Mouse (Mus musculus): ENCODE data around the gene Hapln4. TPM values are rescaled to one million over a fixed set of nuclear protein-coding genes. Genes with fewer than 3 reads are reported as not detected.

Hapln4 gene
- polyA plus RNA-seq, 1 experiment from 2014 or later, result 0.05 TPM

DNA sequence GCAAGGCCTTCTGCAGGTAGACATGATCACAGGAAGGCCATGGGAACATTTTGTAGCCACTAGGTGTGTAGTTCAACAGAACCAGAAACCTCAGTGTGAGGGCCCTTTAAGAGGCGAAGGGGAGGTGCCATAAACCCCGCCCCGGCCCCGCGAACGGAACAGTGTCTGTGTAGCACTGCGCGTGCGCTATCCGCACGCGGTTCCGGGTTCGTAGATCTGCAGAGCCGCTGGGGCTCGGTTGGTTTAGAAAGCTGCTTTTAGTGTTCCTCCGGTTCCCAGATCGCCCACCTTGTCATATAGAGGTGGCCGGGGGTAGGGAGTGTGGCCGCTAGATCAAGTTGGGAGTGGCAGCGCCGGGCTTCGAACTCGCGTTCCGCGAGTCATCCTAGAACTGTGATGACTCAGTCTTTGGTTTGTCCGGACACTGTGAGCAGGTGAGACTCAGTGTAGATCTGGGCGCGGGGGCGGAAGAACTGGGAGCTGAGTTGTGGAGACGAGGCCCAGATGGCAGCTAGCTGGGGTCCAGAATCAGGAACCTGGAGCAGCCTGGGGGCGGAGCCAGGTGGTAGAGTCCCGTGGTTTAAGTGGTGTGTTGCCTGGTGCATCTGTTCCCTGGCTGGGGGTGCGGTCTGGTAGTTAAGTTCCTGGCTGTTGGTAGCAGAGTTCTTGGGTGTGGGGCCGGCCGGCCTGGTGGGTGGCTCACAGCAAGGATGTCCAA lies 48.1 kb downstream of the Hapln4 start, which contains the start of gene Nr2c2ap:
TSS of gene Nr2c2ap (plus strand) at position 168 of the 718 bp plus-strand sequence.
- peak within 1 kb of the TSS; percentile 83 for H3K27ac ChIP-seq
- no peaks in the 10 kb centered on the region for H3K9me3 ChIP-seq
- under 1% methylated on average over 37 of the region's 37 CpGs for WGBS

GRCm38 (mm10) chr8:70134086-70134485 lies 50.8 kb downstream of the Hapln4 start:
- no peak overlapping the region for H3K4me3 ChIP-seq
- H3K36me3 ChIP-seq (replicated peaks), result peaks cover 52% of the 10 kb centered on the region
- no peaks in the 10 kb centered on the region for H3K9me3 ChIP-seq
- no peak for DNase-seq (ENCODE audit: extremely low spot score, low spot score)
- peaks cover 37% of the 10 kb centered on the region for H3K4me1 ChIP-seq
- no peak overlapping the region for H3K27ac ChIP-seq
- no peaks in the 10 kb centered on the region for H3K27me3 ChIP-seq (ENCODE audit: poor library complexity, severe bottlenecking)
- 93% methylated on average over 5 of the region's 5 CpGs for WGBS

More for the DNA sequence above, 48.1 kb downstream of the Hapln4 start, which contains the start of gene Nr2c2ap:
- Histone ChIP-seq H3K4me1 (peaks cover 27% of the 10 kb centered on the region), H3K4me3 (peak within 1 kb of the TSS; percentile 66), H3K36me3 (replicated peaks) (peaks cover 41% of the 10 kb centered on the region), H3K27me3 (ENCODE audit: poor library complexity, severe bottlenecking) (no peaks in the 10 kb centered on the region)
- DNase-seq (ENCODE audit: extremely low spot score, low spot score), result peak; percentile 83

GRCm38 (mm10) chr8:70134931-70135330 lies 51.7 kb downstream of the Hapln4 start:
- Histone ChIP-seq H3K4me3 (no peak overlapping the region), H3K4me1 (peaks cover 31% of the 10 kb centered on the region), H3K27ac (no peak overlapping the region), H3K9me3 (no peaks in the 10 kb centered on the region), H3K27me3 (ENCODE audit: poor library complexity, severe bottlenecking) (no peaks in the 10 kb centered on the region), H3K36me3 (replicated peaks) (peaks cover 52% of the 10 kb centered on the region)
- 95% methylated on average over 9 of the region's 9 CpGs for WGBS
- no peak for DNase-seq (ENCODE audit: extremely low spot score, low spot score)

DNA sequence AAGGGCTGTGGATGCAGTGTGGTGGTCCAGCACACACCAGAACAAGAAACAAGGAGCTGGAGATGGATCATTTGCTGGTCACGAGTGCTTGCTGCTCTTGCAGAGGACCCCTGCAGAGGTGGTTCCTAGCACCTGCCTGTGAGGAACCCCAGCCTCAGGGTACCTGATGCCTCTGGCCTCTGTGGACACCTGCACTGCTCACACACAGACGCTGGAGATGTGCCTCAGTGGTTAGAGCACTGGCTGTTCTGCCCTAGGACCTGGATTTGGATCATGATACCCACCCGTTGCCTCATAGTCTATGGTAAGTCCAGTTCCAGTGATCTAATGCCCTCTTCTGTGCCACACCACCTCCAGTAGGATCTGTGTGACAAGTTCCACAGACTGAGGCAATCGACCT lies 53.3 kb downstream of the Hapln4 start:
- Histone ChIP-seq H3K27me3 (ENCODE audit: poor library complexity, severe bottlenecking) (no peaks in the 10 kb centered on the region), H3K27ac (no peak overlapping the region), H3K4me3 (no peak overlapping the region), H3K36me3 (replicated peaks) (peaks cover 52% of the 10 kb centered on the region), H3K4me1 (peaks cover 34% of the 10 kb centered on the region), H3K9me3 (no peaks in the 10 kb centered on the region)
- WGBS, result 78% methylated on average over 4 of the region's 4 CpGs
- DNase-seq (ENCODE audit: extremely low spot score, low spot score), result no peak

DNA sequence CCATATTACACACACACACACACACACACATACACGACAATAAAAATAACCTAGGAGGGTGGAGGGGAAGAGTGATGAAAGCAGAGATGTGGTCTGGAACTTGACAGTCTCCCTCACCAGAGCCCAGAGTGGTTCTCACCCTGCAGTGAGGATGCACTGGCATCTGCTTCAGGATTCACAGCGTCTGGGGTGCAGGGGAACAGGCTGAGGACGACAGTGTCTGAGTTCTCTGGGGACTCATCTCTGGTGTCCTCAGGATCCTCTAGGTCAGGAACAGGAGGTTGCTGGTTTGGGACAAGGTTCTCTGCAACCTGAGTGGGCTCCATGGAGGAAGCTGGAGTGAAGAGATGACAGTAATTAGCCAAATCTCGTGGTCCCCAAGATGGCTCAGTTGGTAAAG lies 54.6 kb downstream of the Hapln4 start:
- no peak overlapping the region for H3K27ac ChIP-seq
- peaks cover 57% of the 10 kb centered on the region for H3K36me3 ChIP-seq (replicated peaks)
- peak overlapping the region; percentile 77 for H3K4me3 ChIP-seq
- H3K4me1 ChIP-seq, result peaks cover 23% of the 10 kb centered on the region
- WGBS, result 81% methylated on average over 4 of the region's 4 CpGs
- no peaks in the 10 kb centered on the region for H3K9me3 ChIP-seq
- H3K27me3 ChIP-seq (ENCODE audit: poor library complexity, severe bottlenecking), result no peaks in the 10 kb centered on the region
- no peak for DNase-seq (ENCODE audit: extremely low spot score, low spot score)

DNA sequence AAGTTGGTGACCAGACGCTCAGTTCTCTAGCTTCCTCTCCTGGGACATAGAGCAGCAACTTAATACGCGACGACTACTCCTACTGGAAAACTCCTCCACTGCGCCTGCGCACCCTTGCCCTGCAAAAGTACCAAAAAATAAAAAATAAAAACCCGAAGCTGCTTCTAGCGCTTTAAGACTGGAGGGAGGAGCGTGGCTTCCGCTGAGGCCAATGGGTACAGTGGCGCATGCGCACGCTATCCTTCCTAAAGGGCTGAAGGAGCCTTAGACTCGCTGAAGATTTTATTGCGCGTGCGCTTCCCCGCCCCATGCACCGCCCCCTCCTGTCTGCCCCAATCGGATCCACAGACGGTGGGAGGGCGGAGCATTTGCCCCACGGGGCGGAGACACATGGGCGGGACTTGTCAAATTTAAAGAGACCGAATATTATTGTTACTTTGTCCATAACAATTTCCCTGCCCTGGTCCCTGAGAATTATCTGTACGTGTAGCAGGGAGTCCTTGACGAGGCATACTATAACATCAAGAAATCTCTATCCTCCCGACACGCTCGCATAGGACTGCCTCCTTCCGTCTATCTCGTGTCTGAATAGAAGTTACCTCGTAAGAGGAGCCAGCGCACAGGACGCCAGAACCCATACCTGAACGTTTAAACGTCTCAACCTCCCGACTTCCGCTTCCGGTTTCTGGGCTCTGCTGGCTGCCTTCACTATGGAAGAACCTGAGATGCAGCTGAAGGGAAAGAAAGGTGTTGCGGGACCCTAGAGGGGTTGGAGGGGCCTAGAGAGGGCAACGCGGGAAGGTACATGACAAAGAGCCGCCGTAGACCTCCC lies 56.0 kb downstream of the Hapln4 start, which contains the start of the genes Rfxank, Borcs8 and Mef2b:
TSS of gene Rfxank (minus strand) at position 129 of the 832 bp plus-strand sequence.
TSS of gene Borcs8 (plus strand) at position 474 of the 832 bp plus-strand sequence.
TSS of gene Mef2b (plus strand) at position 686 of the 832 bp plus-strand sequence.
- Histone ChIP-seq H3K9me3 (no peaks in the 10 kb centered on the region), H3K36me3 (replicated peaks) (peaks cover 57% of the 10 kb centered on the region), H3K4me3 (peak within 1 kb of the TSS; percentile 77), H3K27ac (peak within 1 kb of the TSS; percentile 87), H3K4me1 (peaks cover 23% of the 10 kb centered on the region), H3K27me3 (ENCODE audit: poor library complexity, severe bottlenecking) (no peaks in the 10 kb centered on the region)
- DNase-seq (ENCODE audit: extremely low spot score, low spot score), result peak; percentile 98
- under 1% methylated on average over 46 of the region's 46 CpGs for WGBS

GRCm38 (mm10) chr8:70139981-70140380 lies 56.7 kb downstream of the Hapln4 start:
- WGBS, result 17% methylated on average over 9 of the region's 9 CpGs
- H3K4me3 ChIP-seq, result peak overlapping the region; percentile 77
- H3K36me3 ChIP-seq (replicated peaks), result peaks cover 57% of the 10 kb centered on the region
- peak overlapping the region; percentile 87 for H3K27ac ChIP-seq
- no peak for DNase-seq (ENCODE audit: extremely low spot score, low spot score)
- peaks cover 23% of the 10 kb centered on the region for H3K4me1 ChIP-seq
- H3K9me3 ChIP-seq, result no peaks in the 10 kb centered on the region
- H3K27me3 ChIP-seq (ENCODE audit: poor library complexity, severe bottlenecking), result no peaks in the 10 kb centered on the region

Small RNA genes lying within 50 kb of the gene (microRNA-seq; reads per million reads assigned to microRNA genes)
- not detected for gene Mir7066

Other genes with a start within 250 kb of the Hapln4 start
- gene Cilp2, start 195.8 kb upstream of the Hapln4 start, polyA plus RNA-seq (2016; fragmentation: Nextera tagmentation; extraction: Ambion mirVana), result 0.36 and 0.53 TPM in 2 replicates
- 5.1 and 5.3 TPM in 2 replicates for gene Tssk6, start 181.3 kb upstream of the Hapln4 start, polyA plus RNA-seq (2016; fragmentation: Nextera tagmentation; extraction: Ambion mirVana)
- 165 and 170 TPM in 2 replicates for gene Ndufa13, start 180.9 kb upstream of the Hapln4 start, polyA plus RNA-seq (2016; fragmentation: Nextera tagmentation; extraction: Ambion mirVana)
- 3.8 and 5.1 TPM in 2 replicates for gene Yjefn3, start 180.7 kb upstream of the Hapln4 start, polyA plus RNA-seq (2016; fragmentation: Nextera tagmentation; extraction: Ambion mirVana)
- 51.7 and 57.1 TPM in 2 replicates for gene Gatad2a, start 87.1 kb upstream of the Hapln4 start, polyA plus RNA-seq (2016; fragmentation: Nextera tagmentation; extraction: Ambion mirVana)
- gene Mau2, start 40.7 kb upstream of the Hapln4 start, polyA plus RNA-seq (2016; fragmentation: Nextera tagmentation; extraction: Ambion mirVana), result 54.5 and 58.6 TPM in 2 replicates
- gene Sugp1, start 40.6 kb upstream of the Hapln4 start, polyA plus RNA-seq (2016; fragmentation: Nextera tagmentation; extraction: Ambion mirVana), result 53.4 and 55.3 TPM in 2 replicates
- gene Tm6sf2, start 10.5 kb upstream of the Hapln4 start, polyA plus RNA-seq (2016; fragmentation: Nextera tagmentation; extraction: Ambion mirVana), result 0.35 and 0.68 TPM in 2 replicates
- 10.5 and 13.5 TPM in 2 replicates for gene Ncan, start 37.4 kb downstream of the Hapln4 start, polyA plus RNA-seq (2016; fragmentation: Nextera tagmentation; extraction: Ambion mirVana)
- 35.7 and 37.9 TPM in 2 replicates for gene Nr2c2ap, start 47.9 kb downstream of the Hapln4 start, polyA plus RNA-seq (2016; fragmentation: Nextera tagmentation; extraction: Ambion mirVana)
- 17.1 and 19.2 TPM in 2 replicates for gene Rfxank, start 55.7 kb downstream of the Hapln4 start, polyA plus RNA-seq (2016; fragmentation: Nextera tagmentation; extraction: Ambion mirVana)
- gene Borcs8, start 56.0 kb downstream of the Hapln4 start, polyA plus RNA-seq (2016; fragmentation: Nextera tagmentation; extraction: Ambion mirVana), result 38.5 and 41.6 TPM in 2 replicates
- gene Mef2b, start 56.3 kb downstream of the Hapln4 start, polyA plus RNA-seq (2016; fragmentation: Nextera tagmentation; extraction: Ambion mirVana), result 0.71 and 0.74 TPM in 2 replicates
- 68.8 and 70.2 TPM in 2 replicates for gene Tmem161a, start 88.9 kb downstream of the Hapln4 start, polyA plus RNA-seq (2016; fragmentation: Nextera tagmentation; extraction: Ambion mirVana)
- 2.2 and 2.6 TPM in 2 replicates for gene Slc25a42, start 128.8 kb downstream of the Hapln4 start, polyA plus RNA-seq (2016; fragmentation: Nextera tagmentation; extraction: Ambion mirVana)
- 55.7 and 56.7 TPM in 2 replicates for gene Sugp2, start 150.8 kb downstream of the Hapln4 start, polyA plus RNA-seq (2016; fragmentation: Nextera tagmentation; extraction: Ambion mirVana)
- gene Armc6, start 151.0 kb downstream of the Hapln4 start, polyA plus RNA-seq (2016; fragmentation: Nextera tagmentation; extraction: Ambion mirVana), result 29.4 and 32.7 TPM in 2 replicates
- 115 and 120 TPM in 2 replicates for gene Homer3, start 199.4 kb downstream of the Hapln4 start, polyA plus RNA-seq (2016; fragmentation: Nextera tagmentation; extraction: Ambion mirVana)
- gene Ddx49, start 219.0 kb downstream of the Hapln4 start, polyA plus RNA-seq (2016; fragmentation: Nextera tagmentation; extraction: Ambion mirVana), result 54.9 and 57.2 TPM in 2 replicates
- 286 and 300 TPM in 2 replicates for gene Cope, start 219.1 kb downstream of the Hapln4 start, polyA plus RNA-seq (2016; fragmentation: Nextera tagmentation; extraction: Ambion mirVana)
- 4.1 and 4.5 TPM in 2 replicates for gene Cers1, start 232.3 kb downstream of the Hapln4 start, polyA plus RNA-seq (2016; fragmentation: Nextera tagmentation; extraction: Ambion mirVana)
- 3.7 and 4.6 TPM in 2 replicates for gene Gdf1, start 246.4 kb downstream of the Hapln4 start, polyA plus RNA-seq (2016; fragmentation: Nextera tagmentation; extraction: Ambion mirVana)

Measured in forebrain, embryonic 10.5 days (tissue).